Mouse (Mus musculus): ENCODE data around the gene Olfr675. TPM values are rescaled to one million over a fixed set of nuclear protein-coding genes. Genes with fewer than 3 reads are reported as not detected.
"Not testable (repeated sequence)": the region's sequence is repeated elsewhere in the genome, so short reads cannot be mapped to it uniquely, and the experiment has no call there.

Gene Olfr675
- not detected in 2 replicates for polyA plus RNA-seq (2015; fragmentation: Nextera tagmentation; extraction: Ambion mirVana)

- WGBS (ENCODE audit: insufficient replicate concordance): 51% methylated on average over 1 of the region's 1 CpGs
- Histone ChIP-seq H3K36me3 (replicated peaks) (no peaks in the 10 kb centered on the region), H3K4me3 (replicated peaks) (no peak within 1 kb of the TSS), H3K9me3 (replicated peaks) (no peaks in the 10 kb centered on the region), H3K9ac (no peak within 1 kb of the TSS), H3K4me1 (replicated peaks) (no peaks in the 10 kb centered on the region), H3K27ac (replicated peaks) (no peak within 1 kb of the TSS), H3K4me2 (no peak within 1 kb of the TSS), H3K27me3 (no peaks in the 10 kb centered on the region)
- no peak for ATAC-seq (ENCODE audit: insufficient read depth)
These were observed at the start of gene Olfr675 for GRCm38 (mm10) chr7:105028360-105028759. Gene Olfr675, minus strand, starts transcription at chr7:105028460.

DNA sequence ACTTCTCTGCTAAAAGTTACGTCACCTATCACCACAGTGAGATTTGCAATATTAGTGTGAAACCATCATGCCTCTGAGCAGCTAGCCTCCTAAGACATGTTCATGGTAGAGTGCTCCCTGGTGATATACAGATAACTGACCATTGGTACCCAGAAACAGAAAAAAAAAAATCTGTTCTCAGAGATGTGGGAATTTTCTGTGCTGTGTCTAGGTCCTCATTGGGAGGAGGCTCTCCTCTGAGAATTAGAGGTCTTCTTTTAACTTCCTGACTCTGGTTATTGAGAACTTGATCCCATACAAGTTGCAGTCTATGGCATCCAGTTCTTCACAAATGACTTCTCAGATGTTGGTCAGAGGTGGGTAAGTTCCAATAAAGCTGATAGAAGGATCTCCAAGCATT, 35.9 kb upstream of the Olfr675 start, which contains the start of gene Olfr678:
Olfr678 (plus strand) TSS at position 301 of the 400 bp plus-strand sequence.
- no peak for ATAC-seq (ENCODE audit: insufficient read depth)
- Histone ChIP-seq H3K4me2 (no peak within 1 kb of the TSS), H3K27me3 (no peaks in the 10 kb centered on the region), H3K4me1 (replicated peaks) (no peaks in the 10 kb centered on the region), H3K36me3 (replicated peaks) (no peaks in the 10 kb centered on the region), H3K9me3 (replicated peaks) (no peaks in the 10 kb centered on the region), H3K27ac (replicated peaks) (no peak within 1 kb of the TSS), H3K9ac (no peak within 1 kb of the TSS), H3K4me3 (replicated peaks) (no peak within 1 kb of the TSS)
- 56% methylated on average over 1 of the region's 1 CpGs for WGBS (ENCODE audit: insufficient replicate concordance)

- Histone ChIP-seq H3K27ac (replicated peaks) (no peak overlapping the region), H3K27me3 (no peaks in the 10 kb centered on the region), H3K4me3 (replicated peaks) (no peak overlapping the region), H3K4me1 (replicated peaks) (no peaks in the 10 kb centered on the region), H3K9me3 (replicated peaks) (no peaks in the 10 kb centered on the region), H3K36me3 (replicated peaks) (no peaks in the 10 kb centered on the region), H3K9ac (no peak overlapping the region), H3K4me2 (no peak overlapping the region)
- ATAC-seq (ENCODE audit: insufficient read depth): no peak
These were observed 30.7 kb upstream of the Olfr675 start for GRCm38 (mm10) chr7:105058951-105059350.

DNA sequence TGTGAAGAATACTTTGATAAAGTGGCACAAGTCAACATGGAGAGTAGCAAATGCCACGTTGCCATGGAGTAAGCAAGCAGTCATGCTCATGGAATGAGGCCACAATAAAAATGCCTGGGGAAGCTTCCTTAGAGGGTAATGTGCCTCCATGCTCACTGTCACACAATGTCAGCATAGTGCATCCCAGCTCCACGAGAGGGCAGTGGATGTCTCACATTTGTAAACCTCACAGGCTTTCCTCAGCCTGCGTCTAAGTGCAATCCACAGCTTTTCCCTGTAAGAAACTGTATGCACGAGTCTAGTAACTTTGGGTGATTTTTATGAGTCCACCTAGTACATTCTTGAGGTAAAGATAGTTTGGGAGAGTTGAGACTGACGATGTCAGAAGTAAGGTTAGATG, 5.6 kb upstream of the Olfr675 start:
- WGBS (ENCODE audit: insufficient replicate concordance): 34% methylated on average over 5 of the region's 5 CpGs
- H3K9ac ChIP-seq; H3K4me3 ChIP-seq (replicated peaks); H3K27ac ChIP-seq (replicated peaks); H3K4me2 ChIP-seq; H3K27me3 ChIP-seq; ATAC-seq (ENCODE audit: insufficient read depth); H3K36me3 ChIP-seq (replicated peaks); H3K4me1 ChIP-seq (replicated peaks); H3K9me3 ChIP-seq (replicated peaks): not testable (repeated sequence)

GRCm38 (mm10) chr7:105032398-105032797, 4.1 kb upstream of the Olfr675 start, which contains the start of gene Olfr676:
Gene Olfr676, plus strand, starts transcription at chr7:105032698.
- no peak for ATAC-seq (ENCODE audit: insufficient read depth)
- no peak within 1 kb of the TSS for H3K4me3 ChIP-seq (replicated peaks)
- no peak within 1 kb of the TSS for H3K9ac ChIP-seq
- no peaks in the 10 kb centered on the region for H3K9me3 ChIP-seq (replicated peaks)
- H3K36me3 ChIP-seq (replicated peaks): no peaks in the 10 kb centered on the region
- no peak within 1 kb of the TSS for H3K4me2 ChIP-seq
- H3K4me1 ChIP-seq (replicated peaks): no peaks in the 10 kb centered on the region
- H3K27ac ChIP-seq (replicated peaks): no peak within 1 kb of the TSS
- no peaks in the 10 kb centered on the region for H3K27me3 ChIP-seq

DNA sequence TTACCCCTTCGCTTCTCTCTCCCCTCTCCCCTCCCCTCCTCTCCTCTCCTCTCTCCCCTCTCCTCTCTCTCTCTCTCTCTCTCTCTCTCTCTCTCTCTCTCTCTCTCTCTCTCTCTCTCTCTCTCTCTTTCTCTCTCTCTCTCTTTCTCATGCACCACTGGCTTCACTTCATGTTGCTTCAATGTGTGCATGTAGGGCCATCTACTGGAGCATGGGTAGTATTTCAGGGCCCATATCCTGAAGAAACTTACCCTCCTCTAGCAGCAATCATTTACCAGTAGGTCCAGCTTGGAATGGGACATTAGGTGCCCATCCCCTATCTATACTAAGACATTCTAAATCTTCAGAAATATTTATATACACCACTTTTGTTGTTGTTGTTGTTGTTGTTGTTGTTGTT, 5.7 kb downstream of the Olfr675 start:
- H3K4me1 ChIP-seq (replicated peaks): no peaks in the 10 kb centered on the region
- no peak overlapping the region for H3K9ac ChIP-seq
- no peak overlapping the region for H3K4me2 ChIP-seq
- WGBS (ENCODE audit: insufficient replicate concordance): 53% methylated on average over 1 of the region's 1 CpGs
- H3K9me3 ChIP-seq (replicated peaks): no peaks in the 10 kb centered on the region
- no peaks in the 10 kb centered on the region for H3K27me3 ChIP-seq
- no peaks in the 10 kb centered on the region for H3K36me3 ChIP-seq (replicated peaks)
- ATAC-seq (ENCODE audit: insufficient read depth): no peak
- no peak overlapping the region for H3K27ac ChIP-seq (replicated peaks)
- no peak overlapping the region for H3K4me3 ChIP-seq (replicated peaks)

- H3K9me3 ChIP-seq (replicated peaks): no peaks in the 10 kb centered on the region
- no peak within 1 kb of the TSS for H3K27ac ChIP-seq (replicated peaks)
- H3K4me3 ChIP-seq (replicated peaks): no peak within 1 kb of the TSS
- H3K27me3 ChIP-seq: no peaks in the 10 kb centered on the region
- H3K36me3 ChIP-seq (replicated peaks): no peaks in the 10 kb centered on the region
- H3K4me2 ChIP-seq: no peak within 1 kb of the TSS
- H3K4me1 ChIP-seq (replicated peaks): no peaks in the 10 kb centered on the region
- ATAC-seq (ENCODE audit: insufficient read depth): no peak
- H3K9ac ChIP-seq: no peak within 1 kb of the TSS
These were observed 26.3 kb downstream of the Olfr675 start, which contains the start of gene Olfr672 for GRCm38 (mm10) chr7:105001929-105002328. Gene Olfr672, minus strand, starts transcription at chr7:105002029.

DNA sequence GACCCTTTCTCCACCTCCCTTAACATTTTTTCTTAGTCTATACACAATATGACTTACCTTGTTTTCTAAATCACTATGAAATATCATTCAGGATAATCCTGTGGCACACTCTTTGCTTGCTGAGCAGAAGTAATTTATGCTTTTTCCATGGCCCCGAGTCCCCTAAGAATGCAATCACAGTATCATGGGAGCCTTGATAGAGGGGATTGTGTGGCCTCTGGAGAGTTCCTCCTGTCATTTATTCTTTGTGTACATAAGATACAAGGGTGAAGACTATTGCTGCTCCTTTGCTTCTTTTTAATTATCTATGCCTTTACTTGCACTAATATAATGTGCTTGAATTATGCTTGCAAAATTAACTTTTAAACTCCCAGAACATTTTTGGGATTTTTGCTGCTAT, 49.2 kb downstream of the Olfr675 start, which contains the start of gene Olfr671:
Olfr671 (minus strand) TSS at position 101 of the 400 bp plus-strand sequence.
- H3K4me3 ChIP-seq (replicated peaks): no peak within 1 kb of the TSS
- H3K27ac ChIP-seq (replicated peaks): no peak within 1 kb of the TSS
- H3K27me3 ChIP-seq: no peaks in the 10 kb centered on the region
- no peaks in the 10 kb centered on the region for H3K4me1 ChIP-seq (replicated peaks)
- no peak within 1 kb of the TSS for H3K9ac ChIP-seq
- H3K9me3 ChIP-seq (replicated peaks): no peaks in the 10 kb centered on the region
- 53% methylated on average over 1 of the region's 1 CpGs for WGBS (ENCODE audit: insufficient replicate concordance)
- no peak for ATAC-seq (ENCODE audit: insufficient read depth)
- no peaks in the 10 kb centered on the region for H3K36me3 ChIP-seq (replicated peaks)
- H3K4me2 ChIP-seq: no peak within 1 kb of the TSS

DNA sequence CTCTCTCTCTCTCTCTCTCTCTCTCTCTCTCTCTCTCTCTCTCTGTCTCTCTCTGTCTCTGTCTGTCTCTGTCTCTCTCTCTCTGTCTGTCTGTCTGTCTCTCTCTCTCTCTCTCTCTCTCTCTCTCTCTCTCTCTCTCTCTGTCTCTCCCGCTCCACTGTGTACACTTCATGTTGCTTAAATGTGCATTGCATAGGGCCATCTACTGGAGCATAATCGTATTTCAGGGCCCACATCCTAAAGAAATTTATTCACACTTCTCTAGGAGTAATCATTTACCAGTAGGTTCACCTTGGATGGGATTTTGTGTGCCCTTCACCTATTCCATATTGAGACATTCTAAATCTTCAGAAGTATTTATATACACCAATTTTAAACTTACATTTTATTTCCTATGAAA, 55.8 kb downstream of the Olfr675 start:
- 44% methylated on average over 2 of the region's 2 CpGs for WGBS (ENCODE audit: insufficient replicate concordance)
- H3K4me1 ChIP-seq (replicated peaks); H3K9me3 ChIP-seq (replicated peaks); H3K36me3 ChIP-seq (replicated peaks); H3K4me2 ChIP-seq; H3K9ac ChIP-seq; H3K4me3 ChIP-seq (replicated peaks); H3K27me3 ChIP-seq; H3K27ac ChIP-seq (replicated peaks); ATAC-seq (ENCODE audit: insufficient read depth): not testable (repeated sequence)

Other genes starting within 250 kb of the Olfr675 start
- gene Usp17lb, start 185.9 kb downstream of the Olfr675 start, polyA plus RNA-seq (2015; fragmentation: Nextera tagmentation; extraction: Ambion mirVana): not detected in 2 replicates
- not detected in 2 replicates for gene Usp17la, start 171.5 kb downstream of the Olfr675 start, polyA plus RNA-seq (2015; fragmentation: Nextera tagmentation; extraction: Ambion mirVana)
- gene Olfr665, start 150.4 kb downstream of the Olfr675 start, polyA plus RNA-seq (2015; fragmentation: Nextera tagmentation; extraction: Ambion mirVana): not detected in 2 replicates
- not detected in 2 replicates for gene Olfr666, start 132.5 kb downstream of the Olfr675 start, polyA plus RNA-seq (2015; fragmentation: Nextera tagmentation; extraction: Ambion mirVana)
- gene Olfr667, start 107.0 kb downstream of the Olfr675 start, polyA plus RNA-seq (2015; fragmentation: Nextera tagmentation; extraction: Ambion mirVana): not detected in 2 replicates
- not detected in 2 replicates for gene Olfr668, start 100.4 kb downstream of the Olfr675 start, polyA plus RNA-seq (2015; fragmentation: Nextera tagmentation; extraction: Ambion mirVana)
- gene Olfr669, start 94.2 kb downstream of the Olfr675 start, polyA plus RNA-seq (2015; fragmentation: Nextera tagmentation; extraction: Ambion mirVana): not detected in 2 replicates
- not detected in 2 replicates for gene Olfr670, start 65.8 kb downstream of the Olfr675 start, polyA plus RNA-seq (2015; fragmentation: Nextera tagmentation; extraction: Ambion mirVana)
- not detected in 2 replicates for gene Olfr671, start 49.3 kb downstream of the Olfr675 start, polyA plus RNA-seq (2015; fragmentation: Nextera tagmentation; extraction: Ambion mirVana)
- gene Olfr672, start 26.4 kb downstream of the Olfr675 start, polyA plus RNA-seq (2015; fragmentation: Nextera tagmentation; extraction: Ambion mirVana): not detected in 2 replicates
- gene Olfr676, start 4.2 kb upstream of the Olfr675 start, polyA plus RNA-seq (2015; fragmentation: Nextera tagmentation; extraction: Ambion mirVana): not detected in 2 replicates
- gene Olfr677, start 22.9 kb upstream of the Olfr675 start, polyA plus RNA-seq (2015; fragmentation: Nextera tagmentation; extraction: Ambion mirVana): not detected in 2 replicates
- not detected in 2 replicates for gene Olfr678, start 36.0 kb upstream of the Olfr675 start, polyA plus RNA-seq (2015; fragmentation: Nextera tagmentation; extraction: Ambion mirVana)
- not detected in 2 replicates for gene Olfr679, start 52.7 kb upstream of the Olfr675 start, polyA plus RNA-seq (2015; fragmentation: Nextera tagmentation; extraction: Ambion mirVana)
- gene Olfr680-ps1, start 64.4 kb upstream of the Olfr675 start, polyA plus RNA-seq (2015; fragmentation: Nextera tagmentation; extraction: Ambion mirVana): not detected in 2 replicates
- gene Olfr681, start 88.4 kb upstream of the Olfr675 start, polyA plus RNA-seq (2015; fragmentation: Nextera tagmentation; extraction: Ambion mirVana): not detected in 2 replicates
- not detected in 2 replicates for gene Olfr683, start 118.6 kb upstream of the Olfr675 start, polyA plus RNA-seq (2015; fragmentation: Nextera tagmentation; extraction: Ambion mirVana)
- gene Olfr684, start 135.2 kb upstream of the Olfr675 start, polyA plus RNA-seq (2015; fragmentation: Nextera tagmentation; extraction: Ambion mirVana): not detected in 2 replicates
- not detected in 2 replicates for gene Olfr685, start 157.6 kb upstream of the Olfr675 start, polyA plus RNA-seq (2015; fragmentation: Nextera tagmentation; extraction: Ambion mirVana)
- not detected in 2 replicates for gene Olfr686, start 179.0 kb upstream of the Olfr675 start, polyA plus RNA-seq (2015; fragmentation: Nextera tagmentation; extraction: Ambion mirVana)